Mouse (Mus musculus) kidney, postnatal 0 days (tissue): ENCODE data around the gene Rdh8. TPM values are rescaled to one million over a fixed set of nuclear protein-coding genes. Genes with fewer than 3 reads are reported as not detected.
A peak's percentile ranks its signal among the peaks of the same experiment; 100 is the strongest.

Experiments
- ATAC-seq: fragments of 200-750 bp; cut with Nextera tagmentation; replicated peaks from 2 replicates; pipeline ENCODE4 v1.8.0; 2017; ENCODE audit warnings: low read depth, moderate number of reproducible peaks, moderate TSS enrichment, moderate library complexity; ENCODE audit not compliant: low FRiP score
- DNase-seq: peaks from one replicate; pipeline ENCODE4 v3.0.0-alpha.2; 2016; ENCODE audit warnings: low spot score
- H3K27ac ChIP-seq: fragments of 300-500 bp; sonication (generic); 2 replicates; pipeline ENCODE4 v1.5.1; 2014; ENCODE audit warnings: mild to moderate bottlenecking
- H3K27me3 ChIP-seq: fragments of 300-500 bp; sonication (generic); 2 replicates; pipeline ENCODE4 v1.6.1; 2014; ENCODE audit warnings: low read length, mixed read lengths; ENCODE audit not compliant: insufficient read depth
- H3K36me3 ChIP-seq: fragments of 300-500 bp; sonication (generic); 2 replicates; pipeline ENCODE4 v1.6.1; 2014; ENCODE audit warnings: low read length, mixed read lengths; ENCODE audit not compliant: insufficient read depth
- H3K4me1 ChIP-seq: fragments of 300-500 bp; sonication (generic); replicated peaks from 2 replicates; pipeline ENCODE4 v1.6.1; 2014; ENCODE audit warnings: antibody characterized with exemption, low read length, mixed read lengths; ENCODE audit not compliant: insufficient read depth
- H3K4me2 ChIP-seq: fragments of 300-500 bp; sonication (generic); 2 replicates; pipeline ENCODE4 v1.6.1; 2014; ENCODE audit warnings: mild to moderate bottlenecking, low read length, moderate library complexity, mixed read lengths
- H3K4me3 ChIP-seq: fragments of 300-500 bp; sonication (generic); replicated peaks from 2 replicates; pipeline ENCODE4 v1.5.1; 2014; ENCODE audit warnings: low read depth, low read length
- H3K9ac ChIP-seq: fragments of 300-500 bp; sonication (generic); 2 replicates; pipeline ENCODE4 v1.6.1; 2014; ENCODE audit warnings: low read depth, low read length
- H3K9me3 ChIP-seq: fragments of 300-500 bp; sonication (generic); replicated peaks from 2 replicates; pipeline ENCODE4 v1.6.1; 2016; ENCODE audit warnings: low read length, inconsistent platforms, mixed read lengths
- CTCF ChIP-seq: IDR thresholded peaks from 2 replicates; pipeline ENCODE4 v1.5.1; 2016; ENCODE audit warnings: antibody characterized with exemption, low read depth, mild to moderate bottlenecking, moderate library complexity
- WGBS: fragments of 180-500 bp; shearing (Covaris S2); extraction: QIAGEN DNeasy Blood & Tissue Kit; methylation state at CpG from one replicate; pipeline ENCODE4 v1.1.7; 2014; 5-methylcytosine and 5-hydroxymethylcytosine counted together
- polyA plus RNA-seq: library from polyadenylated mRNA; unstranded; fragments of >200 nt; fragmentation: Nextera tagmentation; extraction: Ambion mirVana; gene quantifications from 2 replicates; pipeline ENCODE4 v1.2.1, GENCODE M21; 2015

Gene Rdh8
- polyA plus RNA-seq, 1 experiment from 2014 or later = not detected

DNA sequence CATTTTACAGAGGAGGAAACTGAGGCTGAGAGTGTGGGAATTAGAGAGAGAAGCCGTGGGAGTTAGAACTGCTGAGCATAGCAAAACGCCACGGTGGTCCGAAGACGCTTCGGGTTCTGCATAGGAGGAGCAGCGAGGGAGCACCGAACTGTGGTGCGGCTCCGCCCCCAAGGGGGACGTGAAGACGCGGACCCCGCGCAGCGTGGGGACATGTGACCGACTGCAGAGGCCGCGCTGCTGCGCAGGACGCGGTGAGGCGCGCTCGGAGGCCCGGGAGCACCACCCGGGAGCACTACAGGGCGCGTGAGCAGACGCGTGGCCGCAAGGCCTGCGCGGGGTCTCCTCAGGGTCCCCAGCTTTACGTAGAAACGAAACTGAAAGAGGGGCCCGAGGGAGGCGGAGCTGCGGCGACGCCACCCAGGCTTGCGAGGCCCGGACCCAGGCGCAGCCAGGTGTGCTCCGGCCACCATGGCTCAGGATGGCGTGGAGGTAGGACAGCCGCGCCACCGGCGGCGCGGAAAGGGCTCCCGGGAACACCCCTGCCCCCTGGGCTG lies 50.2 kb downstream of the Rdh8 start, which contains the start of gene A230050P20Rik:
Gene A230050P20Rik (plus strand): TSS at position 195 of the 554 bp plus-strand sequence.
- TF ChIP-seq CTCF = no peak
- peak; percentile 53 for DNase-seq
- Histone ChIP-seq H3K4me3 (peak within 1 kb of the TSS; percentile 58), H3K9me3 (no peaks in the 10 kb centered on the region), H3K9ac (peak within 1 kb of the TSS; percentile 58), H3K27ac (no peak within 1 kb of the TSS), H3K4me2 (peak within 1 kb of the TSS; percentile 82), H3K4me1 (no peaks in the 10 kb centered on the region; the same call in 1 of the 2 replicates), H3K36me3 (peaks cover 17% of the 10 kb centered on the region; the same call in 1 of the 2 replicates), H3K27me3 (no peaks in the 10 kb centered on the region)
- ATAC-seq = peak; percentile 65
- 4% methylated on average over 53 of the region's 53 CpGs for WGBS

DNA sequence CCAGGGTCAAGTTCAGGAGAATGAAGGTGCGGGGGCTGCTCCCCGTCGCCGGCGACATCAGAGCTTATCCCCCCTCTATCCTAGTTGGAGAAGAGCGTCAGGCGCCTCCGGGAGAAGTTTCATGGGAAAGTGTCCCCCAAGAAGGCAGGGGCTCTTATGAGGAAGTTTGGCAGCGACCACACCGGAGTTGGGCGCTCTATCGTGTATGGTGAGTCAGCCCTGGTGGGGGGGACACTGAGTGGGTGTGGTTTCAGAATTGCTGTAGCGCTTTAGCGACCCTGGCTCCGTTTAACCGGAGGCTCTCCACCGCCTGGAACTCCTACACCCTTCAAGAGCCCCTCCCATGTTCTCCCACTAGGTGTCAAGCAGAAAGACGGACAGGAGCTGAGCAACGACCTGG lies 50.9 kb downstream of the Rdh8 start:
- peaks cover 18% of the 10 kb centered on the region; the same call in 1 of the 2 replicates for H3K36me3 ChIP-seq
- WGBS = 2% methylated on average over 19 of the region's 19 CpGs
- H3K4me1 ChIP-seq = no peaks in the 10 kb centered on the region; the same call in 1 of the 2 replicates
- TF ChIP-seq CTCF = no peak
- no peak for ATAC-seq
- DNase-seq = peak; percentile 18
- H3K4me3 ChIP-seq = peak overlapping the region; percentile 58
- peak overlapping the region; percentile 82 for H3K4me2 ChIP-seq
- no peaks in the 10 kb centered on the region for H3K9me3 ChIP-seq
- H3K9ac ChIP-seq = peak overlapping the region; percentile 58
- H3K27me3 ChIP-seq = no peaks in the 10 kb centered on the region
- H3K27ac ChIP-seq = no peak overlapping the region

DNA sequence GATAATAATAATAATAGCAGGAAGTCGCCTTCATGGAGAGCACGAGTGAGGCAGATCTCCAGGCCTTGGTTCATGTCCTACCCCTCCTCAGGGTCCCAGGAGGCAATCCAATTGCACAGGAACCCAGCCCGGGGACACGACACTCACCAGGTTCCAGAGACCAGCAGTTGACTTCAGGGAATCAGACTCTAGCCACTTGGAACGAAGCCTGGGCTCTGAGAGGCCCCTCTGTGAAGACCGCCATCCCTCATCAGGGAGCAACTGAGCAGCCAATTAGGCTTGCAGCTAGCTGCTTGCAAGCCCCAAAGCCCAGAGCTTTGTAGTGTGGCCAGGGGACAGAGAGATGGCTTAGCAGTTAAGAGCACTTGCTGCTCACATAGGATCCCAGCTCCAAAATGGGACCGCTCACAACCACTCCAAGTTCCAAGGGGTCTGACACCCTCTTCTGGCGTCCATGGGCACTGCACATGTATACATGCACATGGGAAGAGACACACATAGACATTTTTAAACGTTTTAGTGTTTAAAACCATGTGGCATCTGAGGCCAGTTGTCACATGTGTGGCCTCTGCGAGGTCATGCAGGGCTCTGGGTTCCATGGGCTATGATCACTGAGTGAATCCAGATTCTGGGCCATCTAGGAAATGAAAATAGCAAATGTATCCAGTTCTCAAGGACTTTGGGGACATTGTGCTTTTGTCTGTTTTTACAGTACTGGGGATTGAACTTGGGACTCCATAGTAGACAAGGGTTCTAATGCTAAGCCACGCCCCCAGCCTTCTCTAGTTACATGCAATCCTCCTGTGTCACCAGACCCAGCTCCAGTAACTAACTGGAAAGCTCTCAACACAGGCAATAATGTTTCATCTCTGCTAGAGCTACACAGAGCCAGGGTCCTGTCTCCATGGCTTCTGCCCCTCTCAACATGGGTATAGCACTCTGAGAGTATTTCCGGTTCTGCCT lies 52.2 kb downstream of the Rdh8 start:
- WGBS = 82% methylated on average over 12 of the region's 12 CpGs
- no peak overlapping the region for H3K9ac ChIP-seq
- H3K36me3 ChIP-seq = peaks cover 18% of the 10 kb centered on the region; the same call in 1 of the 2 replicates
- no peak overlapping the region for H3K27ac ChIP-seq
- no peaks in the 10 kb centered on the region for H3K27me3 ChIP-seq
- peak; percentile 21; the same call in 1 of the 2 replicates for TF ChIP-seq CTCF
- DNase-seq (no peak), ATAC-seq (no peak)
- H3K9me3 ChIP-seq = no peaks in the 10 kb centered on the region
- no peak overlapping the region for H3K4me2 ChIP-seq
- no peaks in the 10 kb centered on the region; the same call in 1 of the 2 replicates for H3K4me1 ChIP-seq
- H3K4me3 ChIP-seq = no peak overlapping the region

DNA sequence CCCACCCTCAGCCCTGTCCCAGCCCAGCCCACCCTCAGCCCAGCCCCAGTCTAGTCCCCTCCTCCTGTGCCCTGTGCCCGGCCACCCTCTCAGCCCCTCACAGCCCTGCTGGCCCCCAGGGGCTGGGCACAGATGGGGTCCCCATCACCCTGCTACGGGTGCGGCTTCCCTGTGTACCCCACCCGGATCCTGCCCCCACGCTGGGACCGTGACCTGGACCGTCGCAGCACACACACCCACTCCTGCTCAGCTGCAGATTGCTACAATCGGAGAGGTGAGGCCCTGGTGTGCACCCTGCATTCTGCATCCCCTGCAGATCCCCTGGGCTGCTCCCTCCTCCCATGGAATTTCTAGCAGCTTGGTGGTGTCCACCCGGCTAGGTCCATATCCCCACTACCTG lies 54.7 kb downstream of the Rdh8 start:
- H3K4me1 ChIP-seq = no peaks in the 10 kb centered on the region; the same call in 1 of the 2 replicates
- no peak overlapping the region for H3K9ac ChIP-seq
- H3K4me2 ChIP-seq = no peak overlapping the region
- TF ChIP-seq CTCF = no peak
- WGBS = 83% methylated on average over 10 of the region's 10 CpGs
- ATAC-seq = no peak
- H3K27me3 ChIP-seq = no peaks in the 10 kb centered on the region
- H3K27ac ChIP-seq = no peak overlapping the region
- H3K9me3 ChIP-seq = no peaks in the 10 kb centered on the region
- no peak overlapping the region for H3K4me3 ChIP-seq
- DNase-seq = no peak
- H3K36me3 ChIP-seq = peaks cover 18% of the 10 kb centered on the region; the same call in 1 of the 2 replicates

DNA sequence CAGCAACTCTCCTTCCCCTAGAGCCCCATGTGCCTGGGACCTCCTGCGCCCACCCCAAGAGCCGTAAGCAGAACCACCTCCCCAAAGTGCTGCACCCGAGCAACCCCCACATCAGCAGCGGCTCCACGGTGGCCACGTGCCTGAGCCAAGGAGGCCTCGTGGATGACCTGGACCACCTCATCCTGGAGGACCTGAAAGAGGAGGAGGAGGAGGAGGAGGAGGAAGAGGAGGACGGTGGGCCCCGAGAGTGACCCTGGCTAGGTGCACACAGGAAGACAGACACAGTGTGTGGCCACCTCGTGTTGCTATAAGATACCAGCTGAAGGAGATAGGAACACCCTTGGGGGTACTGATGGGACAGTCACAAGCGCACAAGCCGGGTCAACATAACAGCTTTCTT lies 55.2 kb downstream of the Rdh8 start:
- no peaks in the 10 kb centered on the region; the same call in 1 of the 2 replicates for H3K4me1 ChIP-seq

More for the DNA sequence above, 55.2 kb downstream of the Rdh8 start:
- Histone ChIP-seq H3K27ac (no peak overlapping the region), H3K27me3 (no peaks in the 10 kb centered on the region), H3K4me3 (no peak overlapping the region), H3K9me3 (no peaks in the 10 kb centered on the region), H3K36me3 (peaks cover 18% of the 10 kb centered on the region; the same call in 1 of the 2 replicates), H3K9ac (no peak overlapping the region), H3K4me2 (no peak overlapping the region)
- 81% methylated on average over 12 of the region's 12 CpGs for WGBS
- DNase-seq (no peak), ATAC-seq (no peak)
- TF ChIP-seq CTCF = no peak
